ENCODE assay signal across 9 mouse cellular contexts in genomic region chr5:31081386-31081785, GRCm38 (mm10). TPM values are rescaled to one million over a fixed set of nuclear protein-coding genes. Genes with fewer than 3 reads are reported as not detected.
DNase-seq lines count a peak whose midpoint lies in the region; ATAC-seq and TF ChIP-seq lines count a peak whose summit lies in the region.
"Had no signal": no experiment of that assay in that cellular context is flagged by ENCODE, and none has a peak within 500 bp of the region (broad histone marks: within the 10 kb centered on the region; RNA-seq: fewer than 3 reads in every experiment).

No protein-coding gene starts in this region.

- TF ChIP-seq EP300 in heart, postnatal 0 days (IDR thresholded peaks at IDR 0.05; ENCODE audit: low read depth): no peak
- no peak for TF ChIP-seq EP300 in lung, postnatal 0 days (IDR thresholded peaks at IDR 0.05)

- 88% methylated on average over 3 of the region's 3 CpGs for WGBS in heart, postnatal 0 days
- WGBS in heart, embryonic 11.5 days (ENCODE audit: insufficient replicate concordance): 72% methylated on average over 3 of the region's 3 CpGs
- WGBS in lung, postnatal 0 days: 75% methylated on average over 3 of the region's 3 CpGs
- WGBS in thymus, adult 2 months: 91% methylated on average over 3 of the region's 3 CpGs

- ATAC-seq in heart, postnatal 0 days (ENCODE audit: insufficient read depth, low read depth): no peak
- ATAC-seq in heart, embryonic 11.5 days (replicated peaks; ENCODE audit: insufficient number of reproducible peaks, low FRiP score, low TSS enrichment): no peak
- no peak for ATAC-seq in lung, postnatal 0 days

- H3K27me3 ChIP-seq in heart, postnatal 0 days (ENCODE audit: control insufficient read depth, insufficient read depth, low read length): no peaks in the 10 kb centered on the region
- peaks cover 3% of the 10 kb centered on the region; the same call in 1 of the 2 replicates for H3K27me3 ChIP-seq in heart, embryonic 11.5 days (ENCODE audit: control insufficient read depth, insufficient read depth, low read length)
- no peaks in the 10 kb centered on the region for H3K27me3 ChIP-seq in testis, adult 2 months (ENCODE audit: control insufficient read depth, insufficient read depth, low read length)
- H3K27me3 ChIP-seq in lung, postnatal 0 days (replicated peaks; ENCODE audit: insufficient read depth, low read length): no peaks in the 10 kb centered on the region
- H3K27me3 ChIP-seq in thymus, adult 2 months (ENCODE audit: control insufficient read depth, insufficient read depth, low read length): no peaks in the 10 kb centered on the region; the same call in 1 of the 2 replicates

- TF ChIP-seq CTCF in heart, postnatal 0 days (IDR thresholded peaks at IDR 0.05; ENCODE audit: low read depth): peak; percentile 66
- peak; percentile 62; the same call in 1 of the 2 replicates for TF ChIP-seq CTCF in testis, adult 2 months (IDR thresholded peaks at IDR 0.05; ENCODE audit: control insufficient read depth, insufficient read depth, insufficient replicate concordance, low read depth, low read length)
- peak; percentile 57 for TF ChIP-seq CTCF in cortical plate, adult 2 months (IDR thresholded peaks at IDR 0.05; ENCODE audit: extremely low read depth, insufficient read depth, low read length)
- TF ChIP-seq CTCF in lung, postnatal 0 days (IDR thresholded peaks at IDR 0.05): peak; percentile 74
- no peak for TF ChIP-seq CTCF in thymus, adult 2 months (IDR thresholded peaks at IDR 0.05; ENCODE audit: borderline replicate concordance, control insufficient read depth, extremely low read depth, insufficient read depth, low read length, poor library complexity)

- peaks cover 18% of the 10 kb centered on the region for H3K36me3 ChIP-seq in heart, postnatal 0 days (replicated peaks; ENCODE audit: control insufficient read depth, insufficient read depth, low read length)
- H3K36me3 ChIP-seq in heart, embryonic 11.5 days (ENCODE audit: control insufficient read depth, insufficient read depth, low read length): peaks cover 13% of the 10 kb centered on the region
- H3K36me3 ChIP-seq in testis, adult 2 months (ENCODE audit: control insufficient read depth, insufficient read depth, low read length): no peaks in the 10 kb centered on the region
- H3K36me3 ChIP-seq in lung, postnatal 0 days (ENCODE audit: insufficient read depth, low read length): 0 out of 2 replicates have a peak, but pooled peaks cover under 1% of the 10 kb centered on the region
- H3K36me3 ChIP-seq in thymus, adult 2 months (ENCODE audit: control insufficient read depth, insufficient read depth, low read length): no peaks in the 10 kb centered on the region; the same call in 1 of the 2 replicates

- H3K9ac ChIP-seq in heart, postnatal 0 days (replicated peaks; ENCODE audit: low read depth, low read length): no peak overlapping the region
- no peak overlapping the region for H3K9ac ChIP-seq in heart, embryonic 11.5 days (ENCODE audit: low read depth, low read length)
- no peak overlapping the region for H3K9ac ChIP-seq in lung, postnatal 0 days (replicated peaks; ENCODE audit: low read depth)

- peak; percentile 26 for DNase-seq in heart, postnatal 0 days (ENCODE audit: low spot score)
- DNase-seq in testis, postnatal 14 days (ENCODE audit: low spot score): no peak
- peak; percentile 32 for DNase-seq in lung, postnatal 0 days (ENCODE audit: low spot score)
- peak; percentile 66 for DNase-seq in thymus, adult 2 months
- no peak for DNase-seq in gastrocnemius, adult 18-20 months (ENCODE audit: low spot score)

- H3K4me2 ChIP-seq in heart, postnatal 0 days (ENCODE audit: low read depth, low read length): no peak overlapping the region
- H3K4me2 ChIP-seq in heart, embryonic 11.5 days: no peak overlapping the region
- no peak overlapping the region for H3K4me2 ChIP-seq in lung, postnatal 0 days (replicated peaks; ENCODE audit: low read depth, low read length)

- no peak for TF ChIP-seq POLR2A in testis, adult 2 months (IDR thresholded peaks at IDR 0.05; ENCODE audit: control insufficient read depth, low read depth, low read length)
- no peak for TF ChIP-seq POLR2A in cortical plate, adult 2 months (IDR thresholded peaks at IDR 0.05; ENCODE audit: extremely low read depth, insufficient read depth, low read length)
- TF ChIP-seq POLR2A in thymus, adult 2 months (IDR thresholded peaks at IDR 0.05; ENCODE audit: control insufficient read depth, extremely low read depth, insufficient read depth, low read length, poor library complexity): no peak

- H3K9me3 ChIP-seq in heart, postnatal 0 days (replicated peaks; ENCODE audit: control insufficient read depth, low read length): no peaks in the 10 kb centered on the region
- no peaks in the 10 kb centered on the region for H3K9me3 ChIP-seq in heart, embryonic 11.5 days (replicated peaks; ENCODE audit: control insufficient read depth, low read length)
- no peaks in the 10 kb centered on the region for H3K9me3 ChIP-seq in lung, postnatal 0 days (ENCODE audit: low read length)

- peaks cover 11% of the 10 kb centered on the region for H3K4me1 ChIP-seq in heart, postnatal 0 days (ENCODE audit: control insufficient read depth, insufficient read depth)
- H3K4me1 ChIP-seq in heart, embryonic 11.5 days (ENCODE audit: control insufficient read depth, insufficient read depth, low read length): peaks cover 17% of the 10 kb centered on the region
- peaks cover 2% of the 10 kb centered on the region for H3K4me1 ChIP-seq in testis, adult 2 months (ENCODE audit: control insufficient read depth, insufficient read depth, low read length)
- H3K4me1 ChIP-seq in cortical plate, adult 2 months (ENCODE audit: control insufficient read depth, insufficient read depth, low read length): peaks cover 4% of the 10 kb centered on the region
- no peaks in the 10 kb centered on the region for H3K4me1 ChIP-seq in lung, postnatal 0 days (ENCODE audit: insufficient read depth, low read depth, low read length)
- no peaks in the 10 kb centered on the region for H3K4me1 ChIP-seq in thymus, adult 2 months (replicated peaks; ENCODE audit: control insufficient read depth, insufficient read depth, low read length)

- H3K4me3 ChIP-seq in heart, postnatal 0 days (ENCODE audit: low read depth, low read length): no peak overlapping the region
- H3K4me3 ChIP-seq in heart, embryonic 11.5 days (ENCODE audit: low read depth, low read length): no peak overlapping the region
- no peak overlapping the region for H3K4me3 ChIP-seq in testis, adult 2 months (ENCODE audit: control insufficient read depth, low read depth, low read length)
- H3K4me3 ChIP-seq in cortical plate, adult 2 months (ENCODE audit: insufficient read depth, low read length): no peak overlapping the region
- H3K4me3 ChIP-seq in lung, postnatal 0 days (ENCODE audit: low read depth, low read length): no peak overlapping the region
- H3K4me3 ChIP-seq in thymus, adult 2 months (ENCODE audit: control insufficient read depth, insufficient read depth, low read length): no peak overlapping the region

- H3K27ac ChIP-seq in heart, postnatal 0 days (ENCODE audit: low read depth): no peak overlapping the region
- H3K27ac ChIP-seq in heart, embryonic 11.5 days (ENCODE audit: low read depth, low read length): no peak overlapping the region
- H3K27ac ChIP-seq in testis, adult 2 months (ENCODE audit: control insufficient read depth, insufficient read depth, low read depth, low read length): no peak overlapping the region
- no peak overlapping the region for H3K27ac ChIP-seq in cortical plate, adult 2 months (ENCODE audit: insufficient read depth, low read length)
- H3K27ac ChIP-seq in lung, postnatal 0 days (ENCODE audit: low read length): no peak overlapping the region
- no peak overlapping the region for H3K27ac ChIP-seq in thymus, adult 2 months (ENCODE audit: control insufficient read depth, insufficient read depth, low read length)

RNA-seq across cellular contexts. Expression of gene Dnajc5g, which starts 24.7 kb away (rescaled TPM):
- total RNA-seq in heart, postnatal 0 days (2014; rRNA removed; ENCODE audit: low replicate concordance): not detected in 2 replicates
- not detected in 2 replicates for polyA plus RNA-seq in heart, postnatal 0 days (2015; fragmentation: Nextera tagmentation; extraction: Ambion mirVana)
- polyA plus RNA-seq in heart, embryonic 11.5 days (2014; fragmentation: Nextera tagmentation; extraction: Ambion mirVana): not detected in 2 replicates
- 172 and 183 TPM in 2 replicates for polyA plus RNA-seq in testis, adult 2 months (2012; rRNA removed)
- not detected in 2 replicates for polyA plus RNA-seq in cortical plate, adult 2 months (2012; rRNA removed)
- not detected in 2 replicates for polyA plus RNA-seq in lung, postnatal 0 days (2015; fragmentation: Nextera tagmentation; extraction: Ambion mirVana)
- polyA plus RNA-seq in thymus, adult 2 months (2012; rRNA removed): not detected in 2 replicates
- not detected for total RNA-seq in gastrocnemius, adult 18-20 months (2021)
- polyA plus RNA-seq: large intestine, adult 2 months had no signal

RNA-seq across cellular contexts. Expression of gene Slc30a3, which starts 26.7 kb away (rescaled TPM):
- not detected in 2 replicates for total RNA-seq in heart, postnatal 0 days (2014; rRNA removed; ENCODE audit: low replicate concordance)
- 0.08 and 0.18 TPM in 2 replicates for polyA plus RNA-seq in heart, postnatal 0 days (2015; fragmentation: Nextera tagmentation; extraction: Ambion mirVana)
- polyA plus RNA-seq in heart, embryonic 11.5 days (2014; fragmentation: Nextera tagmentation; extraction: Ambion mirVana): 0.47 and 0.48 TPM in 2 replicates
- polyA plus RNA-seq in testis, adult 2 months (2012; rRNA removed): 311 and 315 TPM in 2 replicates
- 185 and 189 TPM in 2 replicates for polyA plus RNA-seq in cortical plate, adult 2 months (2012; rRNA removed)
- polyA plus RNA-seq in lung, postnatal 0 days (2015; fragmentation: Nextera tagmentation; extraction: Ambion mirVana): not detected in 2 replicates
- 0.48 and 0.77 TPM in 2 replicates for polyA plus RNA-seq in thymus, adult 2 months (2012; rRNA removed)
- under 1 TPM in 1 of 2 experiments, not detected in 1; 0.09 TPM for total RNA-seq in gastrocnemius, adult 18-20 months (2021)

RNA-seq across cellular contexts. Expression of gene Cad, which starts 26.8 kb away (rescaled TPM):
- 24.6 and 74.6 TPM in 2 replicates for total RNA-seq in heart, postnatal 0 days (2014; rRNA removed; ENCODE audit: low replicate concordance)
- polyA plus RNA-seq in heart, postnatal 0 days (2015; fragmentation: Nextera tagmentation; extraction: Ambion mirVana): 5.4 and 5.7 TPM in 2 replicates
- polyA plus RNA-seq in heart, embryonic 11.5 days (2014; fragmentation: Nextera tagmentation; extraction: Ambion mirVana): 22.9 and 23.1 TPM in 2 replicates
- polyA plus RNA-seq in testis, adult 2 months (2012; rRNA removed): 11.2 and 14.0 TPM in 2 replicates
- polyA plus RNA-seq in cortical plate, adult 2 months (2012; rRNA removed): 13.4 and 14.1 TPM in 2 replicates
- 4.1 and 4.2 TPM in 2 replicates for polyA plus RNA-seq in lung, postnatal 0 days (2015; fragmentation: Nextera tagmentation; extraction: Ambion mirVana)
- 59.8 and 80.9 TPM in 2 replicates for polyA plus RNA-seq in thymus, adult 2 months (2012; rRNA removed)
- total RNA-seq in gastrocnemius, adult 18-20 months (2021): 10 to 100 TPM; 21.0 to 24.9 TPM

RNA-seq across cellular contexts. Expression of gene Slc5a6, which starts 32.7 kb away (rescaled TPM):
- 7.1 and 7.7 TPM in 2 replicates for total RNA-seq in heart, postnatal 0 days (2014; rRNA removed; ENCODE audit: low replicate concordance)
- 5.2 and 5.5 TPM in 2 replicates for polyA plus RNA-seq in heart, postnatal 0 days (2015; fragmentation: Nextera tagmentation; extraction: Ambion mirVana)
- 5.4 and 7.1 TPM in 2 replicates for polyA plus RNA-seq in heart, embryonic 11.5 days (2014; fragmentation: Nextera tagmentation; extraction: Ambion mirVana)
- 5.4 and 6.2 TPM in 2 replicates for polyA plus RNA-seq in testis, adult 2 months (2012; rRNA removed)
- 32.5 and 34.9 TPM in 2 replicates for polyA plus RNA-seq in cortical plate, adult 2 months (2012; rRNA removed)
- 3.4 and 3.6 TPM in 2 replicates for polyA plus RNA-seq in lung, postnatal 0 days (2015; fragmentation: Nextera tagmentation; extraction: Ambion mirVana)
- polyA plus RNA-seq in thymus, adult 2 months (2012; rRNA removed): 35.1 and 37.3 TPM in 2 replicates
- 1 to 10 TPM; 4.3 to 5.7 TPM for total RNA-seq in gastrocnemius, adult 18-20 months (2021)

RNA-seq across cellular contexts. Expression of gene Atraid, which starts 33.3 kb away (rescaled TPM):
- 141 and 177 TPM in 2 replicates for total RNA-seq in heart, postnatal 0 days (2014; rRNA removed; ENCODE audit: low replicate concordance)
- 166 and 176 TPM in 2 replicates for polyA plus RNA-seq in heart, postnatal 0 days (2015; fragmentation: Nextera tagmentation; extraction: Ambion mirVana)
- 96.8 and 101 TPM in 2 replicates for polyA plus RNA-seq in heart, embryonic 11.5 days (2014; fragmentation: Nextera tagmentation; extraction: Ambion mirVana)
- 38.7 and 47.7 TPM in 2 replicates for polyA plus RNA-seq in testis, adult 2 months (2012; rRNA removed)
- 186 and 189 TPM in 2 replicates for polyA plus RNA-seq in cortical plate, adult 2 months (2012; rRNA removed)
- polyA plus RNA-seq in lung, postnatal 0 days (2015; fragmentation: Nextera tagmentation; extraction: Ambion mirVana): 260 and 289 TPM in 2 replicates
- 52.0 and 67.0 TPM in 2 replicates for polyA plus RNA-seq in thymus, adult 2 months (2012; rRNA removed)
- total RNA-seq in gastrocnemius, adult 18-20 months (2021): 10 to 100 TPM; 45.3 to 45.4 TPM

Comparison
In these comparisons a context has a peak if more than half of its experiments do, and no peak if none do; other contexts are left out.
1. DNase-seq: peak in heart, postnatal 0 days (single experiment), lung, postnatal 0 days (single experiment) and thymus, adult 2 months (single experiment); none in testis, postnatal 14 days (single experiment) and gastrocnemius, adult 18-20 months (single experiment).
2. RNA of gene Dnajc5g, which starts 24.7 kb away (polyA plus RNA-seq): 172 to 183 TPM in testis, adult 2 months; not detected in heart, postnatal 0 days, not detected in heart, embryonic 11.5 days, not detected in cortical plate, adult 2 months, not detected in lung, postnatal 0 days and not detected in thymus, adult 2 months; every median in the first group is over 100 times any median in the second.
3. RNA of gene Slc30a3, which starts 26.7 kb away (polyA plus RNA-seq): 311 to 315 TPM in testis, adult 2 months and 185 to 189 TPM in cortical plate, adult 2 months; 0.48 to 0.77 TPM in thymus, adult 2 months, 0.47 to 0.48 TPM in heart, embryonic 11.5 days, 0.08 to 0.18 TPM in heart, postnatal 0 days and not detected in lung, postnatal 0 days; every median in the first group is over 100 times any median in the second.